ENCODE assay signal across 25 mouse cellular contexts in genomic region chr6:121522106-121522705, GRCm38 (mm10). TPM values are rescaled to one million over a fixed set of nuclear protein-coding genes. Genes with fewer than 3 reads are reported as not detected.
"Had no signal": no experiment of that assay in that cellular context is flagged by ENCODE, and none has a peak within 500 bp of the region (broad histone marks: within the 10 kb centered on the region; RNA-seq: fewer than 3 reads in every experiment).

No protein-coding gene starts in this region.

- DNase-seq: kidney, adult 18-20 months; kidney, adult 9 months; kidney, postnatal 14 days; kidney, postnatal 4 days; left cerebral cortex, postnatal 4 days; liver, postnatal 0 days; lung, embryonic 14.5 days; retina, postnatal 1 day; right cerebral cortex, postnatal 25 days; thymus, adult 2 months; thymus, postnatal 14 days; thymus, postnatal 4 days had no signal

- H3K27ac ChIP-seq: left cerebral cortex, adult 2 months; limb, embryonic 12.5 days; limb, embryonic 15.5 days; liver, embryonic 14.5 days; macrophage; midbrain, embryonic 12.5 days; midbrain, embryonic 15.5 days; neural tube, embryonic 12.5 days; neural tube, embryonic 15.5 days; stomach, postnatal 0 days had no signal

- H3K4me3 ChIP-seq: left cerebral cortex, adult 2 months; limb, embryonic 12.5 days; limb, embryonic 15.5 days; midbrain, embryonic 12.5 days; midbrain, embryonic 15.5 days; neural tube, embryonic 12.5 days; neural tube, embryonic 15.5 days had no signal

- H3K4me1 ChIP-seq: limb, embryonic 12.5 days; limb, embryonic 15.5 days; midbrain, embryonic 15.5 days had no signal

RNA-seq across cellular contexts. Expression of gene Iqsec3, which starts 48.7 kb away (rescaled TPM):
- total RNA-seq: megakaryocyte, adult 5-6 weeks had no signal
- polyA plus RNA-seq: liver, postnatal 0 days; lung, embryonic 14.5 days; lung, postnatal 0 days; macrophage; spleen, adult 2 months had no signal
